Mouse (Mus musculus) embryonic fibroblast, embryonic 13.5 days (primary cell): ENCODE measurements around the gene Chsy1.

Source experiments
- CTCF ChIP-seq: IDR thresholded peaks from 2 replicates; pipeline ENCODE4 v1.5.1; 2011; ENCODE audit warnings: mild to moderate bottlenecking, control low read depth, low read length, moderate library complexity, borderline replicate concordance; ENCODE audit not compliant: insufficient read depth
- POLR2A ChIP-seq: IDR thresholded peaks from 2 replicates; pipeline ENCODE4 v1.6.1; 2011; ENCODE audit warnings: low read depth, mild to moderate bottlenecking, control low read depth, low read length, moderate library complexity

- TF ChIP-seq CTCF, result no peak
- no peak for TF ChIP-seq POLR2A
These were observed 100.6 kb downstream of the Chsy1 start for GRCm38 (mm10) chr7:66209920-66210319.
